Mouse (Mus musculus): ENCODE results near the gene Epc2. TPM values are rescaled to one million over a fixed set of nuclear protein-coding genes. Genes with fewer than 3 reads are reported as not detected.
"Not testable (repeated sequence)": the region's sequence is repeated elsewhere in the genome, so short reads cannot be mapped to it uniquely, and the experiment has no call there.

Epc2 gene
- polyA plus RNA-seq, 1 experiment = 33.5 TPM

GRCm38 (mm10) chr2:49467038-49467437 is 15.8 kb downstream of the Epc2 start:
- no peak for TF ChIP-seq POLR2A (IDR thresholded peaks at IDR 0.05; ENCODE audit: low read depth, low read length)
- no peak for TF ChIP-seq CTCF (IDR thresholded peaks at IDR 0.05; ENCODE audit: borderline replicate concordance, insufficient read depth, low read length)
- no peaks in the 10 kb centered on the region for H3K4me1 ChIP-seq (ENCODE audit: control insufficient read depth, insufficient read depth, low read length)
- no peak overlapping the region for H3K27ac ChIP-seq (ENCODE audit: insufficient read depth, low read length)
- H3K4me3 ChIP-seq (ENCODE audit: insufficient read depth, low read length) = no peak overlapping the region

DNA sequence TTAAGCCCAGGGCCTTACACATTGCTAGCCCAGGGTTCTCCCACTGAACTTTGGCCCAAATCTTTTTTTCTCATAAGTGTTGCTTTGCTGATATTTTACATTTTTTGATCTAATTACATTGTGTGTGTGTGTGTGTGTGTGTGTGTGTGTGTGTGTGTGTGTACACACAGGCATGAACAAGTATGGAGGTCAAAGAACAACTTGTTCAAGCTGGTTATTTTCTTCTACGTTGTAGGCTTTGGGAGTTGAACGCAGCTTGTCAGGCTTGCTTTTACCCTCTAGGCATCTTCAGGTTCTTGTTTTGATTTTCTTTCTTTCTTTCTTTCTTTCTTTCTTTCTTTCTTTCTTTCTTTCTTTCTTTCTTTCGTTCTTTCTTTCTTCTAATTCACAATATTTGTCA is 19.9 kb downstream of the Epc2 start:
- no peak overlapping the region for H3K4me3 ChIP-seq (ENCODE audit: insufficient read depth, low read length)
- H3K4me1 ChIP-seq (ENCODE audit: control insufficient read depth, insufficient read depth, low read length) = no peaks in the 10 kb centered on the region
- TF ChIP-seq POLR2A (IDR thresholded peaks at IDR 0.05; ENCODE audit: low read depth, low read length) (no peak), CTCF (IDR thresholded peaks at IDR 0.05; ENCODE audit: borderline replicate concordance, insufficient read depth, low read length) (no peak)
- no peak overlapping the region for H3K27ac ChIP-seq (ENCODE audit: insufficient read depth, low read length)

DNA sequence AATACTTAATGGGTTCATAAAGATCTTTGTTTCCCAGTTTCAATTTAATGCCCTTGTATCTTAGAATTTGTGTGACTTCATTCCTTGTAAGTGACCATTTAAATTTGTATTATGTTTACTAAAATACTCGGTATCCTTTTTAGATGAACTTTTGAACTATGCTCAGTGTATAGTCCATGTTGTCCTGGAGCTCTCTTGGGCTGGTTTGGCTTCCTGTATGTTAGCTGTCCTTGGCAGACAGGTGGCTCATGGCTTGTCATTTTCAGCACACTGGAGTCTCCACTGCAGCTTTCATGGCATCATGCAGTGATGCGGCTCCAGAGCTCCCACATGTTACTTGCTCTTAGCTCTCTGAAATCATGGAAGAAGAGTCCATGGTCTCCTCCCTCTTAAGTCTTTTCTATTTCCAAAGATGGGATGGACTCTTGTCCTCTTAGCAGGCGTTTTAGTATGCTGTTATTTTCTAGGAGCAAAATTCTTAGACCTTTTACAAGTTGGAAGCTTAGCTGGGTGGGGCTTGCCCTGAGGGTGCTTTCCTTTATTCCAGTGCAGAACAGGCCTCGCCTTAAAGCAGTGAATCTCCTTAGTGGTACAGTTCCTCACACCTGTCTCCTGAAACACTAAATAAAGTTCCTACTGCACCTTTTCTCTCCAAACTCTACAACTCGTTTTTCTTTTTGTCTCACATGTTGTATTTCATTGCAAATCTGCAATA is 20.5 kb downstream of the Epc2 start:
- Histone ChIP-seq H3K27ac (ENCODE audit: insufficient read depth, low read length) (no peak overlapping the region), H3K4me3 (ENCODE audit: insufficient read depth, low read length) (no peak overlapping the region), H3K4me1 (ENCODE audit: control insufficient read depth, insufficient read depth, low read length) (no peaks in the 10 kb centered on the region)
- TF ChIP-seq CTCF (IDR thresholded peaks at IDR 0.05; ENCODE audit: borderline replicate concordance, insufficient read depth, low read length) = no peak
- no peak for TF ChIP-seq POLR2A (IDR thresholded peaks at IDR 0.05; ENCODE audit: low read depth, low read length)

- Histone ChIP-seq H3K4me3 (ENCODE audit: insufficient read depth, low read length) (no peak overlapping the region), H3K27ac (ENCODE audit: insufficient read depth, low read length) (no peak overlapping the region), H3K4me1 (ENCODE audit: control insufficient read depth, insufficient read depth, low read length) (no peaks in the 10 kb centered on the region)
- TF ChIP-seq POLR2A (IDR thresholded peaks at IDR 0.05; ENCODE audit: low read depth, low read length) (no peak), CTCF (IDR thresholded peaks at IDR 0.05; ENCODE audit: borderline replicate concordance, insufficient read depth, low read length) (no peak)
Measured at GRCm38 (mm10) chr2:49472443-49472842, 21.2 kb downstream of the Epc2 start.

DNA sequence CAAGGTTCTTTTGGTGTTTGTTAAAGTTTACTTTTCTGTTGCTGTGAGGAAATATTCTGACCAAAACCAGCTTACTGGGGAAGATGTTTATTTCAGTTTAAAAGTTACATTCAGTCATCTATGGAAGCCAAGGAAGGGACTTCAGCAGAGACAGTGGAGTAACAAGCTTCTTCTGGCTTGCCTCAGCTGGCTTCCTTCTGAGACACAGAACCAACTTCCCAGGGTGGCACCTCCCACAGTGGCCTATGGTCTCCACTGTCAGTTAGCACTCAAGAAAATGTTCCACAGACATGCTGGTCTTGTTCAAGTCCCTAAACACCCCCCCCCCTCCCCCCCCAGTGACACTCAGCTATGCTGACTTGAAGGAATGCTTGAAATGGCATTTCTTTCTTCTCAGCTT is 30.9 kb downstream of the Epc2 start:
- TF ChIP-seq POLR2A (IDR thresholded peaks at IDR 0.05; ENCODE audit: low read depth, low read length) (no peak), CTCF (IDR thresholded peaks at IDR 0.05; ENCODE audit: borderline replicate concordance, insufficient read depth, low read length) (no peak)
- Histone ChIP-seq H3K4me1 (ENCODE audit: control insufficient read depth, insufficient read depth, low read length) (no peaks in the 10 kb centered on the region), H3K27ac (ENCODE audit: insufficient read depth, low read length) (no peak overlapping the region), H3K4me3 (ENCODE audit: insufficient read depth, low read length) (no peak overlapping the region)

DNA sequence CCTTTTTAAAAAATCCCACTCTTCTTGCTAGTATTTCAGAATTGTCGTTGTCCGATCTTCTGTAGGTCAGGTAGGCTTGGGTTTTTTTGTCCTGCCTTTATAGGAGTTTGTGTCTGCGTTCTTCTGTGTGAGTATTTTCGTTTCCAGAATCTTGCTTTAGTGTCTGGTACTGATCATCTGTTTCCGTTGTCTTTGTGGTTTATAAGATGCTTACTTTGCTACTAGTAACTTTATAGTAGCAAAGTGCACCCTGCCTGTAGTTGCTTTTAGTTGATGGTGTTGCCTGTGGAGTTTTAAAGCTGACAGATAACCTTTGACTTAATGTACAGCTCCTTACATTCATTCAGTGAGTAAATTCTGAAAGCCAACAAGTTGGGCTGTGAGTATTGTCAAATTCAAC is 32.1 kb downstream of the Epc2 start:
- Histone ChIP-seq H3K27ac (ENCODE audit: insufficient read depth, low read length) (no peak overlapping the region), H3K4me3 (ENCODE audit: insufficient read depth, low read length) (no peak overlapping the region), H3K4me1 (ENCODE audit: control insufficient read depth, insufficient read depth, low read length) (no peaks in the 10 kb centered on the region)
- TF ChIP-seq CTCF (IDR thresholded peaks at IDR 0.05; ENCODE audit: borderline replicate concordance, insufficient read depth, low read length) = no peak
- TF ChIP-seq POLR2A (IDR thresholded peaks at IDR 0.05; ENCODE audit: low read depth, low read length) = no peak

DNA sequence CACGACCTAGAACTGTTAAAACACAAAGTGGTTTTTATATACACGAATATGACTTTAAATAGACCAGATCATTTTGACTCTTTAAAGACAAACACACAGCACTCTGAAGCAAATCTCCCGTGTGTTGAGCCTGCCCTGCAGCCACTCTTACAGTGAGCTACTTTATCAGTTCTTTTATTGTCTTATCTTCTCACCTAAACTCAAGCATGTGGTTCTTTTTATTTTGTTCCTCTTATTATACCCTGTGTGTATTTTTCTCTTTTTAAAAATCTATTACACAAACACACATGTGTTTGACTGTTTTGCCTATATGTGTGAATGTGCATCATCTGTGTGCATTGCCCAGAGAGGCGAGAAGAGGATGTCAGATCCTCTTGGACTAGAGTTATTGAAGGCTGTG is 50.1 kb downstream of the Epc2 start:
- Histone ChIP-seq H3K4me3 (ENCODE audit: insufficient read depth, low read length) (no peak overlapping the region), H3K4me1 (ENCODE audit: control insufficient read depth, insufficient read depth, low read length) (no peaks in the 10 kb centered on the region), H3K27ac (ENCODE audit: insufficient read depth, low read length) (no peak overlapping the region)
- TF ChIP-seq CTCF (IDR thresholded peaks at IDR 0.05; ENCODE audit: borderline replicate concordance, insufficient read depth, low read length) = no peak
- TF ChIP-seq POLR2A (IDR thresholded peaks at IDR 0.05; ENCODE audit: low read depth, low read length) = no peak

DNA sequence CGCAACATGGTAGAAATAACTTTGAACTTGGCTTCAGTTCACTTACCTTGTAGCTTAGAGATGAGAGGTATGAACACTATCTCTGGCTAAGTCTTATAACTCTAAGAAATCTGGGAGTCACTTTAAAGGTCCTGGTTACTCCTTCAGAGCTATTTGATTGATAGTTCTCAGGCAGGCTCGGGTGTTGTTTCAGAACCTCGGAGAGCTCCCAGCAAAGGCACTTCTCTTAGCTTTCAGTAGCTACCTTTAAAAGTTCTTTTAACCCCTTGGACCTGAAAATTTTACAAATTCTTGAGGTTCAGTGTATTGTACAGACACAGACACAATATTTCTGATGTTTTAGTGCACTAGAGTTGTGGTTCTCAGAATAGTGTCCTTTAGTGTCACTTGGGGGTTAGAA is 52.3 kb downstream of the Epc2 start:
- Histone ChIP-seq H3K27ac (ENCODE audit: insufficient read depth, low read length) (no peak overlapping the region), H3K4me3 (ENCODE audit: insufficient read depth, low read length) (no peak overlapping the region), H3K4me1 (ENCODE audit: control insufficient read depth, insufficient read depth, low read length) (no peaks in the 10 kb centered on the region)
- TF ChIP-seq POLR2A (IDR thresholded peaks at IDR 0.05; ENCODE audit: low read depth, low read length) = no peak
- no peak for TF ChIP-seq CTCF (IDR thresholded peaks at IDR 0.05; ENCODE audit: borderline replicate concordance, insufficient read depth, low read length)

DNA sequence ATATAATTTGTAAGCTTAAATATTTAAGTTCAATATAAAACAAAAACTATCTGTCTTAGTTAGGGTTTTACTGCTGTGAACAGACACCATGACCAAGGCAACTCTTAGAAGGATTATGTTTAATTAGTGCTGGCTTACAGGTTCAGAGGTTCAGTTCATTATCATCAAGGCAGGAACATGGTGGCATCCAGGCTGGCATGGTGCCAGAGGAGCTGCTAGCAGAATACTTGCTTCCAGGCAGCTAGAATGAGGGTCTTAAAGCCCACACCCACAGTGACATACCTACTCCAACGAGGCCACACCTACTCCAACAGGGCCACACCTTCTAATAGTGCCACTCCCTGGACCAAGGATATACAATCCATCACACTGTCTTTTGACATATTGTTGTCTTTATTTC is 53.9 kb downstream of the Epc2 start:
- H3K4me3 ChIP-seq (ENCODE audit: insufficient read depth, low read length); H3K4me1 ChIP-seq (ENCODE audit: control insufficient read depth, insufficient read depth, low read length); H3K27ac ChIP-seq (ENCODE audit: insufficient read depth, low read length): not testable (repeated sequence)

DNA sequence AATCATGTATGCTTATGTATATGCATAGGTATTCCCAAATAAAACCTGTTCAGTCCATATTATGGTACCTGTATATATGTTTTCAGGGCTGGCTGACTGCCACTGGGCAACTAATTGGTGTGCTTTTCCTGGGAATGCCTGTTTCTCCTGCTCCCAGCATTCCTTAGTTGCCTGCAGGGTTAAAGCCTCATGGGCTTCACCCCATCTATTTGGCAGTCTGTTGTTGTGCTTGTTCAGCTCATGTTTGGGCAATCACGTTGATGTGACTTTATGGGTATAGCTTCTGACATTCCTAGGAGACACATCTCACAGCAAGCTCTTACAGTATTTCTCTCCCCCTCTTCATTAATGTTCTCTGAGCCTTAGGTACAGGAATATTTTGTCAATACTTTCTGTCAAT is 59.5 kb downstream of the Epc2 start:
- H3K27ac ChIP-seq (ENCODE audit: insufficient read depth, low read length) = no peak overlapping the region
- no peak for TF ChIP-seq POLR2A (IDR thresholded peaks at IDR 0.05; ENCODE audit: low read depth, low read length)
- TF ChIP-seq CTCF (IDR thresholded peaks at IDR 0.05; ENCODE audit: borderline replicate concordance, insufficient read depth, low read length) = no peak
- no peak overlapping the region for H3K4me3 ChIP-seq (ENCODE audit: insufficient read depth, low read length)
- H3K4me1 ChIP-seq (ENCODE audit: control insufficient read depth, insufficient read depth, low read length) = no peaks in the 10 kb centered on the region

DNA sequence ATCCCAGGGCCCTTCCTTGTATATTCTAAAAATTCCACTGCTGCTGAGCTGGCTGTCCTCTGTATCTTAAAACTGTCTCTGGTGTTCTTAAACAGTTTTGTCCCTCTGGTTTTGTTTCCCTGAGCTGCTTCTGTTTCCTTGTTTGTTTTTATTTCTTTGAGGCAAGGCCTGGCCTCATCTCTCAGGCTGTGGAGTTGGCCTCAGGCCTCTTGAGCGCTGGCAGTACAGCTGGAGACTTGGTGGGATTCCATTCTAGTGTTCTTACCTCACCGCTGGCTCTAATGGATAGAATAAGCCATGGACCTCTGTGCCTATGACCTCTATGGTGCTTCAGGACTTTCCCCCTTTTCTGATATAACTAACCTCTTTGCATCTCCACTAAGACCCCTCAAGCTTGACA is 64.7 kb downstream of the Epc2 start:
- Histone ChIP-seq H3K27ac (ENCODE audit: insufficient read depth, low read length) (no peak overlapping the region), H3K4me1 (ENCODE audit: control insufficient read depth, insufficient read depth, low read length) (no peaks in the 10 kb centered on the region), H3K4me3 (ENCODE audit: insufficient read depth, low read length) (no peak overlapping the region)
- TF ChIP-seq CTCF (IDR thresholded peaks at IDR 0.05; ENCODE audit: borderline replicate concordance, insufficient read depth, low read length) (no peak), POLR2A (IDR thresholded peaks at IDR 0.05; ENCODE audit: low read depth, low read length) (no peak)

Data from embryonic fibroblast, embryonic 13.5 days (primary cell).